Mouse (Mus musculus) forebrain, embryonic 13.5 days (tissue): ENCODE data around the gene Apoc4. TPM values are rescaled to one million over a fixed set of nuclear protein-coding genes. Genes with fewer than 3 reads are reported as not detected.

Experiments
- ATAC-seq: fragments of 200-750 bp; cut with Nextera tagmentation; 2 replicates; pipeline ENCODE4 v1.8.0; 2017
- H3K27ac ChIP-seq: fragments of 300-500 bp; sonication (generic); 2 replicates; pipeline ENCODE4 v1.5.1; 2015; ENCODE audit warnings: inconsistent platforms, mild to moderate bottlenecking, moderate library complexity
- H3K27me3 ChIP-seq: fragments of 300-500 bp; sonication (generic); 2 replicates; pipeline ENCODE4 v1.6.1; 2015; ENCODE audit warnings: mild to moderate bottlenecking, inconsistent platforms
- H3K36me3 ChIP-seq: fragments of 300-500 bp; sonication (generic); 2 replicates; pipeline ENCODE4 v1.6.1; 2015; ENCODE audit warnings: mild to moderate bottlenecking, inconsistent platforms; ENCODE audit not compliant: poor library complexity, severe bottlenecking
- H3K4me1 ChIP-seq: fragments of 300-500 bp; sonication (generic); 2 replicates; pipeline ENCODE4 v1.6.1; 2015; ENCODE audit warnings: inconsistent platforms
- H3K4me2 ChIP-seq: fragments of 300-500 bp; sonication (generic); 2 replicates; pipeline ENCODE4 v1.6.1; 2015; ENCODE audit warnings: inconsistent platforms, mild to moderate bottlenecking, moderate library complexity
- H3K4me3 ChIP-seq: fragments of 300-500 bp; sonication (generic); 2 replicates; pipeline ENCODE4 v1.5.1; 2015; ENCODE audit warnings: mild to moderate bottlenecking, inconsistent platforms
- H3K9ac ChIP-seq: fragments of 300-500 bp; sonication (generic); 2 replicates; pipeline ENCODE4 v1.6.1; 2015; ENCODE audit warnings: mild to moderate bottlenecking, inconsistent platforms
- H3K9me3 ChIP-seq: fragments of 300-500 bp; sonication (generic); replicated peaks from 2 replicates; pipeline ENCODE4 v1.6.1; 2016; ENCODE audit warnings: inconsistent platforms
- WGBS: fragments of 180-500 bp; shearing (Covaris S2); methylation state at CpG from one replicate; pipeline ENCODE4 v1.1.7; 2015; 5-methylcytosine and 5-hydroxymethylcytosine counted together
- polyA plus RNA-seq: library from polyadenylated mRNA; unstranded; fragments of >200 nt; fragmentation: Nextera tagmentation; extraction: Ambion mirVana; gene quantifications from 2 replicates; pipeline ENCODE4 v1.2.1, GENCODE M21; 2015

Apoc4 gene
- polyA plus RNA-seq, 1 experiment from 2014 or later, result 0.08 TPM

GRCm38 (mm10) chr7:19697949-19698906 is 16.9 kb upstream of the Apoc4 start:
- H3K27ac ChIP-seq, result no peak overlapping the region
- peak; percentile 14; the same call in 1 of the 2 replicates for ATAC-seq
- 3% methylated on average over 28 of the region's 28 CpGs for WGBS
- H3K4me2 ChIP-seq, result peak overlapping the region; percentile 55
- H3K9ac ChIP-seq, result peak overlapping the region; percentile 56
- 0 out of 2 replicates have a peak, but pooled peaks cover 3% of the 10 kb centered on the region for H3K27me3 ChIP-seq
- H3K36me3 ChIP-seq, result peaks cover 28% of the 10 kb centered on the region
- H3K4me3 ChIP-seq, result peak overlapping the region; percentile 34
- H3K9me3 ChIP-seq, result 0 out of 2 replicates have a peak, but pooled peaks cover 3% of the 10 kb centered on the region
- H3K4me1 ChIP-seq, result peaks cover 22% of the 10 kb centered on the region

DNA sequence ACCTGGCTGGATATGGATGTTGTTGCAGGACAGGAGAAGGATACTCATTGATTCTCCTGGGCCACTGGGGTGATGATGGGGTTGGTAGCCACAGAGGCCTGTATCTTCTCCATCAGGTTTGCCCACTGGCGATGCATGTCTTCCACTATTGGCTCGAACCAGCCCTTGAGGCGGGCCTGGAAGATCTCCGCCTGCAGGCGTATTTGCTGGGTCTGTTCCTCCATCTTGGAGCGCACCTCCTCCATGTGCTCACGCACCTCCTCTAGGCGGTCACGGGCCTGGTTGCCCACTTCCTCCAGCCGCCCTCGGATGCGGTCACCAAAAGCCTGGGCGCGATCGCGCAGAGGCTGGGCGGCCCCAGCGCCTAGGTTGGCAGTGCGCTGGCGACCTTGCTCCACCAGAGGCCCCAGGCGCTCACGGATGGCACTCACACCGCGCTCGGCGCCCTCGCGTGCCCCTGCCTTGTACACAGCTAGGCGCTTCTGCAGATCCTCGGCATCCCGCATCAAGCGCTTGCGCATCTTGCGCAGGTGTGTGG is 15.1 kb upstream of the Apoc4 start:
- Histone ChIP-seq H3K36me3 (peaks cover 9% of the 10 kb centered on the region), H3K9ac (no peak overlapping the region), H3K4me3 (no peak overlapping the region), H3K4me2 (no peak overlapping the region), H3K27ac (no peak overlapping the region), H3K27me3 (0 out of 2 replicates have a peak, but pooled peaks cover 3% of the 10 kb centered on the region), H3K9me3 (0 out of 2 replicates have a peak, but pooled peaks cover 3% of the 10 kb centered on the region), H3K4me1 (peaks cover 22% of the 10 kb centered on the region)
- 96% methylated on average over 34 of the region's 34 CpGs for WGBS
- no peak for ATAC-seq

DNA sequence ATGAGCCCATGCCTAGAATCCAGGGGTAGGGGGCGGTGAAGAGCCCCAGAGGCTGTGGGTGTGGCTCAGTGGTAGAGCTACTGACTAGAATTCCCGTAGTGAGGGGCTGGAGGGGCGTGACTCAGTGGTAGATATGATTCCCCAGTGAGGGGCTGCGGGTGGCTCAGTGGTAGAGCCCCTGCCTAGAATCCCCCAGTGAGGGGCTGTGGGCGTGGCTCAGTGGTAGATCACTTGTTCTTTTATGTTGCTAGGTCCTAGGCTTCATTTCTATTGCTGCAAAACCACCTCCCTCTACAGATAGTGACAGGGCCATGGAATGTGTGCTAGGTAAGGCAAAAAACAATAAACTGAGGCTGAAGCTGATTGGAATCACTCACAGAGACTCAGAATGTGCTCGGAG is 14.6 kb upstream of the Apoc4 start:
- 0 out of 2 replicates have a peak, but pooled peaks cover 3% of the 10 kb centered on the region for H3K27me3 ChIP-seq
- H3K27ac ChIP-seq, result no peak overlapping the region
- 88% methylated on average over 6 of the region's 6 CpGs for WGBS
- H3K4me2 ChIP-seq, result no peak overlapping the region
- H3K4me1 ChIP-seq, result peaks cover 21% of the 10 kb centered on the region
- H3K9me3 ChIP-seq, result 0 out of 2 replicates have a peak, but pooled peaks cover 3% of the 10 kb centered on the region
- no peak for ATAC-seq
- H3K36me3 ChIP-seq, result peaks cover 9% of the 10 kb centered on the region
- H3K4me3 ChIP-seq, result no peak overlapping the region
- H3K9ac ChIP-seq, result no peak overlapping the region

DNA sequence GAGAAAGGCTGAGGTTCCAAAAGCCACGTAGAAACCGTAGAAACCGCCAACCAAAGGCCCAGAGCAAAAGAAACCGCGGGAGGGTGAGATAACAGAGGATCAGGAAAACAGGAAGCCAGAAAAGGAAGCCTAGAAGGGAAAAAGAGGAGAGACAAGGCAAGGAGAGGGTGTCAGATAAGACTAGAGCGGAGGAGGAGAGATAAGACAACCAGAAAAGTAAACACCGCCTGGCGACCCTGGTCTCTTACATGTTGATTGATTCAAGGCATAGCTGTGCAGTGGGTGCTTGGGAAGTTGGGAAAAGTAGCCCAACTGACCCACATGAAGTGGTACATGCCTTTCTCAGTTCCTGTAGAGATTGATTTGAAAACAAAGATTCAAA is 13.9 kb upstream of the Apoc4 start:
- peaks cover 18% of the 10 kb centered on the region for H3K4me1 ChIP-seq
- H3K9ac ChIP-seq, result no peak overlapping the region
- H3K4me2 ChIP-seq, result no peak overlapping the region
- no peak overlapping the region for H3K27ac ChIP-seq
- 0 out of 2 replicates have a peak, but pooled peaks cover 3% of the 10 kb centered on the region for H3K27me3 ChIP-seq
- no peak overlapping the region for H3K4me3 ChIP-seq
- no peak for ATAC-seq
- 0 out of 2 replicates have a peak, but pooled peaks cover 3% of the 10 kb centered on the region for H3K9me3 ChIP-seq
- H3K36me3 ChIP-seq, result peaks cover 9% of the 10 kb centered on the region
- 70% methylated on average over 8 of the region's 8 CpGs for WGBS

- Histone ChIP-seq H3K4me2 (no peak overlapping the region), H3K4me3 (no peak overlapping the region), H3K27me3 (0 out of 2 replicates have a peak, but pooled peaks cover 3% of the 10 kb centered on the region), H3K27ac (no peak overlapping the region), H3K9ac (no peak overlapping the region), H3K9me3 (0 out of 2 replicates have a peak, but pooled peaks cover 3% of the 10 kb centered on the region), H3K4me1 (peaks cover 18% of the 10 kb centered on the region), H3K36me3 (peaks cover 9% of the 10 kb centered on the region)
- no peak for ATAC-seq
- 86% methylated on average over 10 of the region's 10 CpGs for WGBS
These were observed 13.3 kb upstream of the Apoc4 start for GRCm38 (mm10) chr7:19694336-19695212.

- Histone ChIP-seq H3K36me3 (peaks cover 9% of the 10 kb centered on the region), H3K9ac (no peak overlapping the region; the same call in 1 of the 2 replicates), H3K27ac (no peak overlapping the region), H3K4me2 (no peak overlapping the region), H3K27me3 (0 out of 2 replicates have a peak, but pooled peaks cover 3% of the 10 kb centered on the region), H3K4me1 (peaks cover 6% of the 10 kb centered on the region), H3K4me3 (no peak overlapping the region), H3K9me3 (0 out of 2 replicates have a peak, but pooled peaks cover 3% of the 10 kb centered on the region)
- WGBS, result 44% methylated on average over 9 of the region's 10 CpGs
- ATAC-seq, result no peak
These were observed 12.1 kb upstream of the Apoc4 start for GRCm38 (mm10) chr7:19693421-19693820.

- H3K9ac ChIP-seq, result no peak within 1 kb of the TSS; the same call in 1 of the 2 replicates
- no peak for ATAC-seq
- no peaks in the 10 kb centered on the region for H3K4me1 ChIP-seq
- 0 out of 2 replicates have a peak, but pooled peaks cover 3% of the 10 kb centered on the region for H3K9me3 ChIP-seq
- no peak within 1 kb of the TSS for H3K4me3 ChIP-seq
- 45% methylated on average over 28 of the region's 28 CpGs for WGBS
- H3K27me3 ChIP-seq, result 0 out of 2 replicates have a peak, but pooled peaks cover 3% of the 10 kb centered on the region
- no peak within 1 kb of the TSS for H3K27ac ChIP-seq
- H3K36me3 ChIP-seq, result peaks cover 9% of the 10 kb centered on the region
- H3K4me2 ChIP-seq, result no peak within 1 kb of the TSS
These were observed 10.9 kb upstream of the Apoc4 start, which contains the start of gene Apoc1 for GRCm38 (mm10) chr7:19691873-19692865. TSS of gene Apoc1 (minus strand) at chr7:19692660.

DNA sequence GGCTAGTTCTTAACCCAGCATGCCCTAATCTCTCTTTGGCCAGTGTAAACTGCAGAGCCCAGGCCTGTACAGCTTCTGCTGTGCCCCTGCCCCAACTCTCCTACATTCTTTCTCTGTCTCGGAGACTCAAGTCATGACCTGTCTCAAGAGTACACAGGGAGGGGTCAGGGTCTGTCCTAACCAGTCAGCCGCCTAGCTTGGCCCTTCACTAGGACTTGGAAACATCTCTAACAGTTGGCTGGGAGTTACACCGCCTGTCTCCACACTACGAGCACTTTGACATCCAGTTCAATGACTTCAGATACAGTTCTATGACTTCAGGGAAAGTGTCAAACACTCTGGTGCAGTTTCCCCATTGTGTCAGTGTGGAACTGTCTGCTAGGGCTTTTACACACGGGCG is 10.2 kb upstream of the Apoc4 start:
- H3K36me3 ChIP-seq, result peaks cover 4% of the 10 kb centered on the region
- no peak for ATAC-seq

GRCm38 (mm10) chr7:19690845-19691244 is 9.6 kb upstream of the Apoc4 start:
- 92% methylated on average over 4 of the region's 4 CpGs for WGBS
- Histone ChIP-seq H3K4me2 (no peak overlapping the region), H3K9me3 (no peaks in the 10 kb centered on the region), H3K27me3 (no peaks in the 10 kb centered on the region), H3K4me3 (no peak overlapping the region), H3K4me1 (no peaks in the 10 kb centered on the region), H3K36me3 (no peaks in the 10 kb centered on the region), H3K9ac (no peak overlapping the region), H3K27ac (no peak overlapping the region)
- ATAC-seq, result no peak

More for the DNA sequence above, 10.2 kb upstream of the Apoc4 start:
- no peak overlapping the region for H3K4me3 ChIP-seq
- WGBS, result 78% methylated on average over 6 of the region's 6 CpGs
- H3K4me1 ChIP-seq, result no peaks in the 10 kb centered on the region
- H3K27ac ChIP-seq, result no peak overlapping the region
- H3K4me2 ChIP-seq, result no peak overlapping the region
- H3K27me3 ChIP-seq, result 0 out of 2 replicates have a peak, but pooled peaks cover under 1% of the 10 kb centered on the region
- no peak overlapping the region for H3K9ac ChIP-seq
- H3K9me3 ChIP-seq, result 0 out of 2 replicates have a peak, but pooled peaks cover 1% of the 10 kb centered on the region

GRCm38 (mm10) chr7:19688611-19689010 is 7.3 kb upstream of the Apoc4 start:
- no peak overlapping the region for H3K9ac ChIP-seq
- no peak overlapping the region for H3K4me3 ChIP-seq
- no peak overlapping the region for H3K27ac ChIP-seq
- H3K27me3 ChIP-seq, result no peaks in the 10 kb centered on the region
- no peak overlapping the region for H3K4me2 ChIP-seq
- WGBS, result 93% methylated on average over 2 of the region's 2 CpGs
- no peaks in the 10 kb centered on the region for H3K4me1 ChIP-seq
- no peaks in the 10 kb centered on the region for H3K36me3 ChIP-seq
- H3K9me3 ChIP-seq, result no peaks in the 10 kb centered on the region
- no peak for ATAC-seq
